Mouse (Mus musculus) hindbrain, embryonic 11.5 days (tissue): ENCODE results near the gene Clmp. TPM values are rescaled to one million over a fixed set of nuclear protein-coding genes. Genes with fewer than 3 reads are reported as not detected.

ENCODE experiments used
- ATAC-seq: fragments of 200-750 bp; cut with Nextera tagmentation; 2 replicates; pipeline ENCODE4 v1.8.0; 2017; ENCODE audit warnings: mild to moderate bottlenecking, moderate TSS enrichment, moderate library complexity; ENCODE audit not compliant: low FRiP score
- DNase-seq: peaks from one replicate; pipeline ENCODE4 v3.0.0-alpha.2; 2015; ENCODE audit warnings: low spot score
- H3K27ac ChIP-seq: fragments of 300-500 bp; sonication (generic); 2 replicates; pipeline ENCODE4 v1.5.1; 2014; ENCODE audit warnings: mild to moderate bottlenecking, low read depth, low read length
- H3K27me3 ChIP-seq: fragments of 300-500 bp; sonication (generic); 2 replicates; pipeline ENCODE4 v1.6.1; 2014; ENCODE audit warnings: mild to moderate bottlenecking, low read length, moderate library complexity, mixed read lengths; ENCODE audit not compliant: control insufficient read depth, insufficient read depth
- H3K36me3 ChIP-seq: fragments of 300-500 bp; sonication (generic); 2 replicates; pipeline ENCODE4 v1.6.1; 2014; ENCODE audit warnings: mild to moderate bottlenecking, low read length, moderate library complexity, mixed read lengths; ENCODE audit not compliant: control insufficient read depth, insufficient read depth
- H3K4me1 ChIP-seq: fragments of 300-500 bp; sonication (generic); replicated peaks from 2 replicates; pipeline ENCODE4 v1.6.1; 2014; ENCODE audit warnings: low read length, mixed read lengths; ENCODE audit not compliant: control insufficient read depth, insufficient read depth
- H3K4me2 ChIP-seq: fragments of 300-500 bp; sonication (generic); replicated peaks from 2 replicates; pipeline ENCODE4 v1.6.1; 2014; ENCODE audit warnings: mild to moderate bottlenecking, low read depth, low read length
- H3K4me3 ChIP-seq: fragments of 300-500 bp; sonication (generic); 2 replicates; pipeline ENCODE4 v1.5.1; 2014; ENCODE audit warnings: low read depth, low read length
- H3K9ac ChIP-seq: fragments of 300-500 bp; sonication (generic); 2 replicates; pipeline ENCODE4 v1.6.1; 2014; ENCODE audit warnings: low read depth, low read length
- H3K9me3 ChIP-seq: fragments of 300-500 bp; sonication (generic); 2 replicates; pipeline ENCODE4 v1.6.1; 2016; ENCODE audit warnings: low read length; ENCODE audit not compliant: control insufficient read depth
- WGBS: fragments of 180-500 bp; shearing (Covaris S2); extraction: QIAGEN DNeasy Blood & Tissue Kit; methylation state at CpG from one replicate; pipeline ENCODE4 v1.1.7; 2014; 5-methylcytosine and 5-hydroxymethylcytosine counted together
- polyA plus RNA-seq: library from polyadenylated mRNA; unstranded; fragments of >200 nt; fragmentation: Nextera tagmentation; extraction: Ambion mirVana; gene quantifications from 2 replicates; pipeline ENCODE4 v1.2.1, GENCODE M21; 2014

The Clmp gene
- polyA plus RNA-seq, 1 experiment from 2014 or later: 45.6 TPM

- peak overlapping the region; percentile 43 for H3K9ac ChIP-seq
- WGBS: 12% methylated on average over 7 of the region's 7 CpGs
Observed at GRCm38 (mm10) chr9:40731591-40732048, 45.9 kb downstream of the Clmp start.

GRCm38 (mm10) chr9:40732302-40732701 lies 46.5 kb downstream of the Clmp start:
- WGBS: 18% methylated on average over 2 of the region's 2 CpGs
- DNase-seq (no peak), ATAC-seq (no peak)
- Histone ChIP-seq H3K4me3 (no peak overlapping the region), H3K4me1 (no peaks in the 10 kb centered on the region), H3K4me2 (no peak overlapping the region), H3K9me3 (no peaks in the 10 kb centered on the region), H3K27ac (no peak overlapping the region), H3K9ac (no peak overlapping the region), H3K36me3 (no peaks in the 10 kb centered on the region), H3K27me3 (no peaks in the 10 kb centered on the region)

More at GRCm38 (mm10) chr9:40731591-40732048, 45.9 kb downstream of the Clmp start:
- Histone ChIP-seq H3K36me3 (no peaks in the 10 kb centered on the region), H3K27ac (peak overlapping the region; percentile 90), H3K4me2 (peak overlapping the region; percentile 72), H3K27me3 (no peaks in the 10 kb centered on the region), H3K4me1 (no peaks in the 10 kb centered on the region), H3K9me3 (no peaks in the 10 kb centered on the region), H3K4me3 (peak overlapping the region; percentile 32)
- 0 out of 2 replicates have a peak, but pooled peaks have one; percentile 17 for ATAC-seq
- no peak for DNase-seq

GRCm38 (mm10) chr9:40737117-40737516 lies 51.4 kb downstream of the Clmp start:
- Histone ChIP-seq H3K36me3 (no peaks in the 10 kb centered on the region), H3K4me2 (no peak overlapping the region), H3K4me3 (no peak overlapping the region), H3K9me3 (no peaks in the 10 kb centered on the region), H3K27ac (no peak overlapping the region), H3K9ac (no peak overlapping the region), H3K4me1 (no peaks in the 10 kb centered on the region), H3K27me3 (no peaks in the 10 kb centered on the region)
- no peak for ATAC-seq
- no peak for DNase-seq
- WGBS: 78% methylated on average over 6 of the region's 6 CpGs

- no peak overlapping the region for H3K9ac ChIP-seq
- no peaks in the 10 kb centered on the region for H3K27me3 ChIP-seq
- H3K4me3 ChIP-seq: no peak overlapping the region
- H3K4me1 ChIP-seq: 0 out of 2 replicates have a peak, but pooled peaks cover 2% of the 10 kb centered on the region
- H3K36me3 ChIP-seq: no peaks in the 10 kb centered on the region
- DNase-seq: no peak
- no peak overlapping the region; the same call in 1 of the 2 replicates for H3K27ac ChIP-seq
- ATAC-seq: no peak
- no peaks in the 10 kb centered on the region for H3K9me3 ChIP-seq
- H3K4me2 ChIP-seq: no peak overlapping the region
- 54% methylated on average over 7 of the region's 7 CpGs for WGBS
Observed at GRCm38 (mm10) chr9:40743525-40744034, 57.8 kb downstream of the Clmp start.

GRCm38 (mm10) chr9:40744233-40744632 lies 58.5 kb downstream of the Clmp start:
- H3K27ac ChIP-seq: no peak overlapping the region
- H3K4me3 ChIP-seq: no peak overlapping the region
- WGBS: 50% methylated on average over 3 of the region's 3 CpGs
- ATAC-seq: no peak
- H3K4me2 ChIP-seq: no peak overlapping the region
- DNase-seq: no peak
- H3K9ac ChIP-seq: no peak overlapping the region
- no peaks in the 10 kb centered on the region for H3K36me3 ChIP-seq
- no peaks in the 10 kb centered on the region for H3K27me3 ChIP-seq
- H3K4me1 ChIP-seq: 0 out of 2 replicates have a peak, but pooled peaks cover 2% of the 10 kb centered on the region
- H3K9me3 ChIP-seq: no peaks in the 10 kb centered on the region

- ATAC-seq (no peak), DNase-seq (no peak)
- Histone ChIP-seq H3K4me2 (no peak overlapping the region), H3K9me3 (no peaks in the 10 kb centered on the region), H3K36me3 (no peaks in the 10 kb centered on the region), H3K4me1 (0 out of 2 replicates have a peak, but pooled peaks cover 2% of the 10 kb centered on the region), H3K27ac (no peak overlapping the region), H3K4me3 (no peak overlapping the region), H3K9ac (no peak overlapping the region), H3K27me3 (no peaks in the 10 kb centered on the region)
- 84% methylated on average over 9 of the region's 9 CpGs for WGBS
Observed at GRCm38 (mm10) chr9:40746796-40747195, 61.0 kb downstream of the Clmp start.

- H3K4me2 ChIP-seq: no peak overlapping the region
- H3K27ac ChIP-seq: no peak overlapping the region
- 86% methylated on average over 9 of the region's 9 CpGs for WGBS
- DNase-seq (no peak), ATAC-seq (no peak)
- no peak overlapping the region for H3K4me3 ChIP-seq
- no peak overlapping the region for H3K9ac ChIP-seq
- no peaks in the 10 kb centered on the region for H3K36me3 ChIP-seq
- 0 out of 2 replicates have a peak, but pooled peaks cover 2% of the 10 kb centered on the region for H3K4me1 ChIP-seq
- no peaks in the 10 kb centered on the region for H3K27me3 ChIP-seq
- no peaks in the 10 kb centered on the region for H3K9me3 ChIP-seq
Observed at GRCm38 (mm10) chr9:40747249-40747648, 61.5 kb downstream of the Clmp start.

GRCm38 (mm10) chr9:40749832-40750620 lies 64.3 kb downstream of the Clmp start:
- H3K4me2 ChIP-seq: no peak overlapping the region
- WGBS: 72% methylated on average over 8 of the region's 8 CpGs
- H3K4me3 ChIP-seq: no peak overlapping the region
- H3K27ac ChIP-seq: no peak overlapping the region
- DNase-seq (peak; percentile 75), ATAC-seq (peak; percentile 40; the same call in 1 of the 2 replicates)
- H3K36me3 ChIP-seq: no peaks in the 10 kb centered on the region
- H3K9ac ChIP-seq: no peak overlapping the region
- H3K27me3 ChIP-seq: no peaks in the 10 kb centered on the region
- H3K9me3 ChIP-seq: no peaks in the 10 kb centered on the region
- no peaks in the 10 kb centered on the region for H3K4me1 ChIP-seq
